Mouse (Mus musculus) left cerebral cortex, adult 8-10 months (tissue): ENCODE measurements at regions not wholly inside any gene's neighbourhood (a gene's known extent, or its start where the extent isn't known, plus 50 kb on each side); places are given as distances from the start of the nearest gene placed in this dataset.
A peak's percentile ranks its signal among the peaks of the same experiment; 100 is the strongest.
"Not testable (repeated sequence)": the region's sequence is repeated elsewhere in the genome, so short reads cannot be mapped to it uniquely, and the experiment has no call there.

ENCODE experiments used
- DNase-seq, 2 experiments: peaks; one replicate each; pipeline ENCODE4 v3.0.0; 2022; ENCODE audit warnings: low spot score in 2 of 2

GRCm38 (mm10) chr14:108828668-108829067 lies 85.3 kb downstream of the Slitrk1 start:
- no peak for DNase-seq

- DNase-seq: peak in 1 of 2 experiments; percentile 24
Observed at GRCm38 (mm10) chr14:108821539-108821938, 92.4 kb downstream of the Slitrk1 start.

GRCm38 (mm10) chr14:108819370-108819769 lies 94.6 kb downstream of the Slitrk1 start:
- no peak for DNase-seq

- DNase-seq: peak in 1 of 2 experiments; percentile 35
Observed at GRCm38 (mm10) chr14:108805394-108805982, 108.5 kb downstream of the Slitrk1 start.

GRCm38 (mm10) chr14:108798884-108799283 lies 115.1 kb downstream of the Slitrk1 start:
- DNase-seq: no peak

- DNase-seq: no peak
Observed at GRCm38 (mm10) chr14:108792445-108792844, 121.5 kb downstream of the Slitrk1 start.

- peak; percentile 17 to 80 for DNase-seq
Observed at GRCm38 (mm10) chr14:108791296-108791695, 122.7 kb downstream of the Slitrk1 start.

GRCm38 (mm10) chr14:108748730-108749129 lies 165.2 kb downstream of the Slitrk1 start:
- no peak for DNase-seq

- no peak for DNase-seq
Observed at GRCm38 (mm10) chr14:108711811-108712210, 202.1 kb downstream of the Slitrk1 start.

GRCm38 (mm10) chr14:108709101-108709631 lies 204.8 kb downstream of the Slitrk1 start:
- DNase-seq: no peak

GRCm38 (mm10) chr14:108704662-108705061 lies 209.3 kb downstream of the Slitrk1 start:
- DNase-seq: not testable (repeated sequence)

GRCm38 (mm10) chr14:108664864-108665263 lies 249.1 kb downstream of the Slitrk1 start:
- DNase-seq: no peak

- no peak for DNase-seq
Observed at GRCm38 (mm10) chr14:108638291-108638690, 275.7 kb downstream of the Slitrk1 start.

- no peak for DNase-seq
Observed at GRCm38 (mm10) chr14:108635266-108635665, 278.7 kb downstream of the Slitrk1 start.

GRCm38 (mm10) chr14:108610028-108610427 lies 303.9 kb downstream of the Slitrk1 start:
- no peak for DNase-seq
